Mouse (Mus musculus) hindbrain, postnatal 0 days (tissue): ENCODE results near the gene Cmya5. TPM values are rescaled to one million over a fixed set of nuclear protein-coding genes. Genes with fewer than 3 reads are reported as not detected.

ENCODE experiments used
- ATAC-seq: fragments of 200-750 bp; cut with Nextera tagmentation; 2 replicates; pipeline ENCODE4 v1.8.0; 2017; ENCODE audit warnings: mild to moderate bottlenecking, moderate TSS enrichment, moderate library complexity
- DNase-seq: peaks from one replicate; pipeline ENCODE4 v3.0.0-alpha.2; 2015; ENCODE audit warnings: low spot score
- H3K27ac ChIP-seq: fragments of 300-500 bp; sonication (generic); 2 replicates; pipeline ENCODE4 v1.5.1; 2014; ENCODE audit warnings: mild to moderate bottlenecking
- H3K27me3 ChIP-seq: fragments of 300-500 bp; sonication (generic); 2 replicates; pipeline ENCODE4 v1.6.1; 2014; ENCODE audit warnings: low read length, mixed read lengths; ENCODE audit not compliant: insufficient read depth
- H3K36me3 ChIP-seq: fragments of 300-500 bp; sonication (generic); 2 replicates; pipeline ENCODE4 v1.6.1; 2014; ENCODE audit warnings: low read length, mixed read lengths; ENCODE audit not compliant: insufficient read depth
- H3K4me1 ChIP-seq: fragments of 300-500 bp; sonication (generic); 2 replicates; pipeline ENCODE4 v1.6.1; 2014; ENCODE audit warnings: antibody characterized with exemption, low read length, mixed read lengths; ENCODE audit not compliant: insufficient read depth
- H3K4me2 ChIP-seq: fragments of 300-500 bp; sonication (generic); 2 replicates; pipeline ENCODE4 v1.6.1; 2014; ENCODE audit warnings: low read depth, mild to moderate bottlenecking, low read length, moderate library complexity, mixed read lengths
- H3K4me3 ChIP-seq: fragments of 300-500 bp; sonication (generic); 2 replicates; pipeline ENCODE4 v1.5.1; 2014; ENCODE audit warnings: low read length
- H3K9ac ChIP-seq: fragments of 300-500 bp; sonication (generic); replicated peaks from 2 replicates; pipeline ENCODE4 v1.6.1; 2014; ENCODE audit warnings: mild to moderate bottlenecking, low read length, moderate library complexity, mixed read lengths
- H3K9me3 ChIP-seq: fragments of 300-500 bp; sonication (generic); 2 replicates; pipeline ENCODE4 v1.6.1; 2016; ENCODE audit warnings: low read length, mixed read lengths
- CTCF ChIP-seq: IDR thresholded peaks from 2 replicates; pipeline ENCODE4 v1.5.1; 2016; ENCODE audit warnings: antibody characterized with exemption, control low read depth, low read depth
- WGBS: fragments of 180-500 bp; shearing (Covaris S2); extraction: QIAGEN DNeasy Blood & Tissue Kit; methylation state at CpG from one replicate; pipeline ENCODE4 v1.1.7; 2014; 5-methylcytosine and 5-hydroxymethylcytosine counted together
- polyA plus RNA-seq: library from polyadenylated mRNA; unstranded; fragments of >200 nt; fragmentation: Nextera tagmentation; extraction: Ambion mirVana; gene quantifications from 2 replicates; pipeline ENCODE4 v1.2.1, GENCODE M21; 2015
- total RNA-seq: library from RNA; depleted of rRNA; stranded (reverse); fragments of >200 nt; gene quantifications from 2 replicates; pipeline ENCODE4 v1.2.3, GENCODE M21; 2014; rRNA removed

Cmya5 gene
- total and polyA plus RNA-seq, 2 experiments from 2014 or later, result 0.26 to 0.94 TPM

- DNase-seq (no peak), ATAC-seq (0 out of 2 replicates have a peak, but pooled peaks have one; percentile 43)
- 32% methylated on average over 2 of the region's 2 CpGs for WGBS
- Histone ChIP-seq H3K27me3 (no peaks in the 10 kb centered on the region), H3K27ac (no peak overlapping the region), H3K9me3 (no peaks in the 10 kb centered on the region), H3K4me1 (peaks cover 7% of the 10 kb centered on the region; the same call in 1 of the 2 replicates), H3K4me3 (no peak overlapping the region), H3K36me3 (no peaks in the 10 kb centered on the region), H3K9ac (no peak overlapping the region), H3K4me2 (no peak overlapping the region)
- TF ChIP-seq CTCF, result no peak
These were observed 142.1 kb downstream of the Cmya5 start for GRCm38 (mm10) chr13:93002456-93002855.

DNA sequence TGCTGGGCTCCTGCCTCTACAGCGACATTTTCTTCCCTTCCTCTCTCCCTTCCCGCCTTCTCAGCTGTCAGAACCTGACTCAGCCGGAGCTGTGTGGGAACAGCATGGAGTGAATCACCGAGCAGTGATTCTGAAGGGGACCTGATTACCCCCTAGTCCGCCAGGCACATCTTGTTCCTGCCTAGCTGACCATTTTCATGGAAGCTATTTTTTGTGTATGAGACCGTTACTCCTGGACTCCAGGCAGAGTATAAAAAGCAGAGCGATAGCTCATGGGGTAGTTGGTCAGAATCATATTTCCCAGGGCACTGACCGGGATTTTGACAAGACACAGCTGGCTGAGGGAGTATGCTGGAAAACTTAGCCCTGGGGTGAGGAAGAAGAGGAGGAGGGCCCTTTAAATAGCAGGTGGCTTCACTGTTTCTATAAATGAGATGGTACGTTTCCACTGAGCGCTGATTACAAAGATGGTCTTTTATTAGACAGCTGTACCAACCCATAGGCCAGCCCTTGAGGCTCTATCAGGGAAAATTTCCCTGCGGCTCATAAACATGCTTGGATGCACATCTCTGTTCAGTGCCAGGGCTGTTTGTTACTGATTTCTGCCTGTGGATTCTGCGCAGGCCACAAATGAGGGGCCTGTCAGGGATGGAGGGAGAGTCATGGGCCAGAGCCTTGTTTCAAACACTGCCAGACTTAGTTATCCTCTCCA is 143.7 kb downstream of the Cmya5 start:
- H3K9ac ChIP-seq, result no peak overlapping the region
- 50% methylated on average over 12 of the region's 12 CpGs for WGBS
- no peaks in the 10 kb centered on the region for H3K27me3 ChIP-seq
- no peaks in the 10 kb centered on the region for H3K36me3 ChIP-seq
- peak; percentile 78 for ATAC-seq
- H3K4me3 ChIP-seq, result no peak overlapping the region
- no peaks in the 10 kb centered on the region for H3K9me3 ChIP-seq
- peak; percentile 60 for DNase-seq
- no peak overlapping the region for H3K27ac ChIP-seq
- H3K4me1 ChIP-seq, result peaks cover 7% of the 10 kb centered on the region; the same call in 1 of the 2 replicates
- H3K4me2 ChIP-seq, result no peak overlapping the region
- TF ChIP-seq CTCF, result no peak

DNA sequence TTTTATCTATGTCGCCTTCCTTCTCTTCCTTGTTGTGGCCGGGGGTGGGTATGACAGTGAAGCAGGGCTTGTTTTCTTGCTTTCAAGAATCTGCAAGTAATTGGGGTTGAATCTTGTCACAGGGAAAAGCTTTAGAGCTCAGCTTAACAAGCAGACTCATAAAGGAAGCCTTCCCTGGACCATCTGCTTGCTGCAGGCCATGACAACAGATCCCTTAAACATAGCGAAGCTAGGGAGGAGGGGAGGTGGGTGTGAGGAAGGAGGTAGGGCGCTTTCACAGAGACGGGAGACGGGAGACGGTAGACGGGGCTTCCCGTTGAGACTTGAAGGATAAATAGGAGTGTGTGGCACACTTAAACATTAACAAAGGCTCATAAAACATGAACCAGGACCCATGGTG is 144.7 kb downstream of the Cmya5 start:
- Histone ChIP-seq H3K36me3 (no peaks in the 10 kb centered on the region), H3K9ac (no peak overlapping the region), H3K4me2 (no peak overlapping the region), H3K4me1 (peaks cover 7% of the 10 kb centered on the region; the same call in 1 of the 2 replicates), H3K27ac (no peak overlapping the region), H3K9me3 (no peaks in the 10 kb centered on the region), H3K4me3 (no peak overlapping the region), H3K27me3 (no peaks in the 10 kb centered on the region)
- WGBS, result 64% methylated on average over 9 of the region's 9 CpGs
- no peak for TF ChIP-seq CTCF
- DNase-seq (no peak), ATAC-seq (no peak)

DNA sequence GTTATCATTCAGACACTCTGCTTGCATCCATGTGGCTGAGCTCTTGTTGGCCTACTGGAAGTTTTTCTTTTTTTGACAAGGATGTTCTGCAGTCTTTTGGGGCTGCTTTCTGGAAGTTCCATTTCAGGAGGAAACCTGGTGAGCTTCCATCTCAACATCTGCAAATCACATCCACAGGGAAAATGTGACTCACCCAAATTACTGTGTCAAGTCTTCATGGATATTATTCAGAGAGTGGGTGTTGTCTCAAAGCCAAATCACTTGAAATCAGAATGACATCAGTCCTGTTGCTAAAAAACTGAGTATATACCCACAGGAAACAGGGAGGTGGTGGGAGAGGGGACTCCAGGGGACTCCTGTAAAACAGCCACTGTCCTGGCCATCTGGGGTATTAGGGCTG is 149.8 kb downstream of the Cmya5 start:
- TF ChIP-seq CTCF, result no peak

GRCm38 (mm10) chr13:92992823-92993222 is 151.7 kb downstream of the Cmya5 start:
- H3K4me3 ChIP-seq, result no peak overlapping the region
- DNase-seq (no peak), ATAC-seq (no peak)
- H3K4me1 ChIP-seq, result no peaks in the 10 kb centered on the region
- no peaks in the 10 kb centered on the region for H3K27me3 ChIP-seq
- H3K4me2 ChIP-seq, result no peak overlapping the region
- H3K27ac ChIP-seq, result no peak overlapping the region
- TF ChIP-seq CTCF, result no peak
- H3K36me3 ChIP-seq, result no peaks in the 10 kb centered on the region
- no peaks in the 10 kb centered on the region for H3K9me3 ChIP-seq
- H3K9ac ChIP-seq, result no peak overlapping the region
- WGBS, result 79% methylated on average over 5 of the region's 5 CpGs

More for the DNA sequence above, 149.8 kb downstream of the Cmya5 start:
- Histone ChIP-seq H3K4me1 (peaks cover 1% of the 10 kb centered on the region; the same call in 1 of the 2 replicates), H3K27me3 (no peaks in the 10 kb centered on the region), H3K4me2 (no peak overlapping the region), H3K9ac (no peak overlapping the region), H3K36me3 (no peaks in the 10 kb centered on the region), H3K9me3 (no peaks in the 10 kb centered on the region), H3K4me3 (no peak overlapping the region), H3K27ac (no peak overlapping the region)
- ATAC-seq, result no peak
- no peak for DNase-seq

Other genes with a start within 250 kb of the Cmya5 start
- gene Tent2, start 47.7 kb upstream of the Cmya5 start, total RNA-seq, result 22.5 and 28.3 TPM in 2 replicates
- gene Tent2, start 47.7 kb upstream of the Cmya5 start, polyA plus RNA-seq, result 23.1 and 23.4 TPM in 2 replicates
- 58.2 and 63.7 TPM in 2 replicates for gene Homer1, start 154.9 kb upstream of the Cmya5 start, total RNA-seq
- 9.8 and 10.0 TPM in 2 replicates for gene Homer1, start 154.9 kb upstream of the Cmya5 start, polyA plus RNA-seq